ENCODE assay signal across 19 mouse cellular contexts in genomic region chr11:113816971-113817548, GRCm38 (mm10).
DNase-seq lines count a peak whose midpoint lies in the region; ATAC-seq and TF ChIP-seq lines count a peak whose summit lies in the region.
"Had no signal": no experiment of that assay in that cellular context is flagged by ENCODE, and none has a peak within 500 bp of the region (broad histone marks: within the 10 kb centered on the region; RNA-seq: fewer than 3 reads in every experiment).

No protein-coding gene starts in this region.

- no peaks in the 10 kb centered on the region for H3K9me3 ChIP-seq in heart, embryonic 13.5 days
- no peaks in the 10 kb centered on the region for H3K9me3 ChIP-seq in MEL (replicated peaks; ENCODE audit: insufficient read depth, low read length)
- no peaks in the 10 kb centered on the region for H3K9me3 ChIP-seq in intestine, postnatal 0 days (ENCODE audit: control insufficient read depth)
- H3K9me3 ChIP-seq: embryonic facial prominence, embryonic 12.5 days; liver, embryonic 12.5 days; midbrain, embryonic 13.5 days; neural tube, embryonic 13.5 days had no signal

- intact Hi-C loops in heart, postnatal 10 days (cut with DNase I): loop anchor here (10.0 kb wide), 1 partner anchor 642 kb away; no protein-coding TSS in a partner anchor

- no peaks in the 10 kb centered on the region for H3K79me2 ChIP-seq in MEL (ENCODE audit: control insufficient read depth, insufficient read depth, low read length, poor library complexity)

- no peak for TF ChIP-seq POLR2A in MEL (IDR thresholded peaks at IDR 0.05; ENCODE audit: control insufficient read depth in 1 of 2, insufficient read depth in 1 of 2, low read depth in 1 of 2, low read length in 2 of 2, poor library complexity in 1 of 2)
- TF ChIP-seq POLR2A in thymus, adult 2 months (IDR thresholded peaks at IDR 0.05; ENCODE audit: control insufficient read depth, extremely low read depth, insufficient read depth, low read length, poor library complexity): no peak

- DNase-seq in heart, postnatal 10 days: no peak
- DNase-seq in MEL (ENCODE audit: low read depth, low spot score): no peak
- peak; percentile 67 for DNase-seq in adrenal gland, postnatal 25 days
- DNase-seq in embryo, embryonic 10 days (ENCODE audit: low spot score): no peak
- DNase-seq in thymus, adult 2 months: no peak
- DNase-seq: cerebellum, postnatal 36 days; gastrocnemius, postnatal 36 days; kidney, postnatal 10 days; layer of hippocampus, adult 9-11 months; right cerebral cortex, adult 18-20 months; spleen, adult 18-20 months had no signal

- H3K9ac ChIP-seq in heart, embryonic 13.5 days: no peak overlapping the region
- H3K9ac ChIP-seq in MEL (ENCODE audit: control insufficient read depth, low read depth, low read length, poor library complexity, severe bottlenecking): no peak overlapping the region
- no peak overlapping the region for H3K9ac ChIP-seq in intestine, postnatal 0 days (ENCODE audit: low read depth, low read length)
- H3K9ac ChIP-seq: embryonic facial prominence, embryonic 12.5 days; liver, embryonic 12.5 days; midbrain, embryonic 13.5 days; neural tube, embryonic 13.5 days had no signal

- no peaks in the 10 kb centered on the region for H3K27me3 ChIP-seq in heart, embryonic 13.5 days (replicated peaks)
- no peaks in the 10 kb centered on the region; a peak in 1 of 4 replicates for H3K27me3 ChIP-seq in MEL (ENCODE audit: control insufficient read depth in 1 of 2, insufficient read depth in 2 of 2, low read length in 2 of 2)
- no peaks in the 10 kb centered on the region for H3K27me3 ChIP-seq in intestine, postnatal 0 days (replicated peaks; ENCODE audit: control insufficient read depth, insufficient read depth, low read length)
- no peaks in the 10 kb centered on the region for H3K27me3 ChIP-seq in thymus, adult 2 months (ENCODE audit: control insufficient read depth, insufficient read depth, low read length)
- H3K27me3 ChIP-seq: midbrain, embryonic 13.5 days; neural tube, embryonic 13.5 days had no signal

- no peak for TF ChIP-seq RAD21 in MEL (IDR thresholded peaks at IDR 0.05; ENCODE audit: low read depth, low read length)

- 52% methylated on average over 12 of the region's 12 CpGs for WGBS in heart, embryonic 13.5 days
- WGBS in intestine, postnatal 0 days: 45% methylated on average over 12 of the region's 12 CpGs
- WGBS in thymus, adult 2 months: 81% methylated on average over 12 of the region's 12 CpGs

- ATAC-seq in heart, embryonic 13.5 days (ENCODE audit: extremely low read depth, insufficient number of reproducible peaks, low FRiP score, low TSS enrichment): no peak
- peak; percentile 58 for ATAC-seq in intestine, postnatal 0 days
- ATAC-seq in frontal cortex, adult (ENCODE audit: low TSS enrichment): no peak
- ATAC-seq: activated CD4-positive, CD25-positive, alpha-beta regulatory T cell, adult 4 months; liver, embryonic 12.5 days; midbrain, embryonic 13.5 days had no signal

- peaks cover 17% of the 10 kb centered on the region for H3K4me1 ChIP-seq in heart, embryonic 13.5 days
- no peaks in the 10 kb centered on the region for H3K4me1 ChIP-seq in MEL (ENCODE audit: control insufficient read depth in 1 of 2, insufficient read depth in 2 of 2, low read length in 2 of 2)
- H3K4me1 ChIP-seq in intestine, postnatal 0 days (replicated peaks; ENCODE audit: control insufficient read depth, insufficient read depth, low read length): no peaks in the 10 kb centered on the region
- H3K4me1 ChIP-seq in thymus, adult 2 months (replicated peaks; ENCODE audit: control insufficient read depth, insufficient read depth, low read length): no peaks in the 10 kb centered on the region
- H3K4me1 ChIP-seq: embryonic facial prominence, embryonic 12.5 days; liver, embryonic 12.5 days; midbrain, embryonic 13.5 days; neural tube, embryonic 13.5 days had no signal

- no peak overlapping the region for H3K4me3 ChIP-seq in heart, embryonic 13.5 days
- H3K4me3 ChIP-seq in MEL (ENCODE audit: control insufficient read depth in 1 of 2, insufficient read depth in 1 of 2, low read depth in 2 of 2, low read length in 2 of 2): no peak overlapping the region
- H3K4me3 ChIP-seq in intestine, postnatal 0 days (ENCODE audit: low read depth, low read length): no peak overlapping the region
- H3K4me3 ChIP-seq in thymus, adult 2 months (ENCODE audit: control insufficient read depth, insufficient read depth, low read length): no peak overlapping the region
- H3K4me3 ChIP-seq: embryonic facial prominence, embryonic 12.5 days; liver, embryonic 12.5 days; midbrain, embryonic 13.5 days; neural tube, embryonic 13.5 days had no signal

- no peak for TF ChIP-seq EP300 in MEL (IDR thresholded peaks at IDR 0.05; ENCODE audit: low read depth in 1 of 2, low read length in 2 of 2)

- H3K36me3 ChIP-seq in heart, embryonic 13.5 days: peaks cover 2% of the 10 kb centered on the region; the same call in 1 of the 2 replicates
- no peaks in the 10 kb centered on the region for H3K36me3 ChIP-seq in MEL (ENCODE audit: control insufficient read depth in 1 of 2, insufficient read depth in 2 of 2, low read length in 2 of 2)
- no peaks in the 10 kb centered on the region for H3K36me3 ChIP-seq in intestine, postnatal 0 days (ENCODE audit: control insufficient read depth, insufficient read depth)
- H3K36me3 ChIP-seq in thymus, adult 2 months (ENCODE audit: control insufficient read depth, insufficient read depth, low read length): no peaks in the 10 kb centered on the region
- H3K36me3 ChIP-seq: embryonic facial prominence, embryonic 12.5 days; liver, embryonic 12.5 days had no signal

- peak overlapping the region; percentile 6; the same call in 1 of the 2 replicates for H3K27ac ChIP-seq in heart, embryonic 13.5 days (replicated peaks)
- no peak overlapping the region for H3K27ac ChIP-seq in MEL (ENCODE audit: control insufficient read depth, low read depth, low read length)
- H3K27ac ChIP-seq in intestine, postnatal 0 days (ENCODE audit: low read depth, low read length): no peak overlapping the region
- no peak overlapping the region for H3K27ac ChIP-seq in thymus, adult 2 months (ENCODE audit: control insufficient read depth, insufficient read depth, low read length)
- H3K27ac ChIP-seq: embryonic facial prominence, embryonic 12.5 days; liver, embryonic 12.5 days; midbrain, embryonic 13.5 days; neural tube, embryonic 13.5 days had no signal

- no peak overlapping the region for H3K4me2 ChIP-seq in heart, embryonic 13.5 days
- no peak overlapping the region for H3K4me2 ChIP-seq in intestine, postnatal 0 days (replicated peaks; ENCODE audit: low read depth)
- H3K4me2 ChIP-seq: embryonic facial prominence, embryonic 12.5 days; liver, embryonic 12.5 days; midbrain, embryonic 13.5 days; neural tube, embryonic 13.5 days had no signal

- TF ChIP-seq CTCF in MEL (IDR thresholded peaks at IDR 0.05 in 2 of 3, conservative IDR thresholded peaks at IDR 0.05 in 1 of 3; ENCODE audit: control insufficient read depth in 1 of 3, insufficient read depth in 1 of 3, low read depth in 2 of 3, low read length in 3 of 3, poor library complexity in 1 of 3, severe bottlenecking in 1 of 3): no peak
- no peak for TF ChIP-seq CTCF in intestine, postnatal 0 days (IDR thresholded peaks at IDR 0.05; ENCODE audit: low read depth)
- TF ChIP-seq CTCF in thymus, adult 2 months (IDR thresholded peaks at IDR 0.05; ENCODE audit: borderline replicate concordance, control insufficient read depth, extremely low read depth, insufficient read depth, low read length, poor library complexity): no peak

TF ChIP-seq in MEL, 35 proteins besides CTCF, POLR2A, EP300 and RAD21:
- peak; percentile 35; the same call in 1 of the 2 replicates for TF ChIP-seq TAL1 (IDR thresholded peaks at IDR 0.05; ENCODE audit: low read length)
- TF ChIP-seq MXI1 (IDR thresholded peaks at IDR 0.05; ENCODE audit: low read depth, low read length): no peak
